Mouse (Mus musculus) liver, adult 2 months (tissue): ENCODE measurements around the gene Shisal1.

Source experiments
- CTCF ChIP-seq: fragments of 200-500 bp; IDR thresholded peaks from 2 replicates; pipeline ENCODE4 v1.5.1; 2011; ENCODE audit warnings: low read depth, low read length, control low read depth
- POLR2A ChIP-seq: fragments of 200-500 bp; IDR thresholded peaks from 2 replicates; pipeline ENCODE4 v1.6.1; 2011; ENCODE audit warnings: low read length, control low read depth; ENCODE audit not compliant: insufficient read depth; ENCODE audit errors: extremely low read depth

DNA sequence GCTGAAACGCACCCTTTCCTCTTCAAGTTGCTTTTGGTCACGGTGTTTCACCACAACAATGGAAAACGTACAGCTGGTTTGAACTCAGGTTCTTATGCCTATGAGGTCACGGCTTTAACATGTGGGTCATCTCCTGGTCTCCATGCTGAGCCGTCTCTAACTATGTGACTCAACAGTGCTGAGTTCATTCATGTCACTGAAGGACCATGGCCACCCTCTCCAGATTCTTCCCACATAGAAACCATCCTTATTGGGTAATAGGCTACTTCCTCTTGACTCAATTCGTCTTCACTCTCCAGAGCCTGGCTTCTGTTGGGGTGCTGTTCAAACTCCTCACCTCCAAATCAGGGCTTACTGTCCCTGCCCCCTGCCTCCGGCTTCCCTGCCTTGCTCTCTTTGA lies 95.6 kb downstream of the Shisal1 start:
- no peak for TF ChIP-seq POLR2A
- no peak for TF ChIP-seq CTCF
